Mouse (Mus musculus): ENCODE measurements around the gene Mpv17l2. TPM values are rescaled to one million over a fixed set of nuclear protein-coding genes. Genes with fewer than 3 reads are reported as not detected.
A peak's percentile ranks its signal among the peaks of the same experiment; 100 is the strongest.

Mpv17l2 gene
- polyA plus RNA-seq, 1 experiment from 2014 or later: 29.9 TPM

DNA sequence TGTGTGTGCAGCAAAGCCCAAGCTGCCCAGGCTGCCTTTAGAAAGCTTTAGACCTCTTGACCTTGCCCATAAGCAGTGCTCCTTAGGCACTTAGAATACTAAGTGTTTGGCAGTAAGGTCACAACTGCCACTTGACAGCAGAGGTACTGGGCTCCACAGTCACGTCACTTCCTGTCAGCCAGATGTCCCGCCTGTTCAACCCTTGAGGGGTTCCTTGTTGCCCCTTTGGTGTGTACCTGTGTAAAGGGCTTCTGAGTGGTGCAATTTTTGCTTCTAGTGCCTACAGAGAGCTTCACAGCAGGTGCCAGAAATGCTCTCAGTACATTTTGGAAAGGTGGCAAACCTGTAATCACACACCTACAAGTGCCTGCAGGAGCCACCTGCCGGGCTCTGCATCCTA is 22.5 kb downstream of the Mpv17l2 start:
- Histone ChIP-seq H3K9me3 (replicated peaks) (no peaks in the 10 kb centered on the region), H3K27me3 (ENCODE audit: low read depth, poor library complexity, severe bottlenecking) (peaks cover 51% of the 10 kb centered on the region), H3K27ac (no peak overlapping the region), H3K4me1 (peaks cover 16% of the 10 kb centered on the region), H3K4me3 (no peak overlapping the region), H3K36me3 (no peaks in the 10 kb centered on the region)
- 61% methylated on average over 3 of the region's 3 CpGs for WGBS
- no peak for DNase-seq (ENCODE audit: low spot score)

DNA sequence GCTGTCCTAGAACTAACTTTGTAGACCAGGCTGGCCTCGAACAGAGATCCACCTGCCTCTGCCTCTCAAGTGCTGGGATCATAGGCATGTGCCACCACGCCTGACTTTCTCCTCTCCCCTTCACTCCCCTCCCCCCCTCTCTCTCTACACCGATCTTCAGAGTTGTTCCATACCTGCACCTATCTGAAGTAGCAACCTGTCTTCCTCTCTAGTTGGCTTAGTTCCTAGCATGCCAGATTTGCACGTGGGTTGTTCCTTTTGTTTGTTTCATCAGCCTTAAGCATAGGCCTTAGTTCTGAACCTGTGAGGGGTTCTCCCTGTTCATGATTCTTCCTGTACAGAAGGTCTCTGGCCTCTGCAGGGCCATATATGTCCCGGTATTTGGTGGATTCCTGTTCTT is 23.0 kb downstream of the Mpv17l2 start:
- Histone ChIP-seq H3K36me3 (no peaks in the 10 kb centered on the region), H3K4me3 (no peak overlapping the region), H3K9me3 (replicated peaks) (no peaks in the 10 kb centered on the region), H3K27me3 (ENCODE audit: low read depth, poor library complexity, severe bottlenecking) (peaks cover 51% of the 10 kb centered on the region), H3K27ac (no peak overlapping the region), H3K4me1 (peaks cover 10% of the 10 kb centered on the region)
- DNase-seq (ENCODE audit: low spot score): no peak
- WGBS: 67% methylated on average over 5 of the region's 5 CpGs

DNA sequence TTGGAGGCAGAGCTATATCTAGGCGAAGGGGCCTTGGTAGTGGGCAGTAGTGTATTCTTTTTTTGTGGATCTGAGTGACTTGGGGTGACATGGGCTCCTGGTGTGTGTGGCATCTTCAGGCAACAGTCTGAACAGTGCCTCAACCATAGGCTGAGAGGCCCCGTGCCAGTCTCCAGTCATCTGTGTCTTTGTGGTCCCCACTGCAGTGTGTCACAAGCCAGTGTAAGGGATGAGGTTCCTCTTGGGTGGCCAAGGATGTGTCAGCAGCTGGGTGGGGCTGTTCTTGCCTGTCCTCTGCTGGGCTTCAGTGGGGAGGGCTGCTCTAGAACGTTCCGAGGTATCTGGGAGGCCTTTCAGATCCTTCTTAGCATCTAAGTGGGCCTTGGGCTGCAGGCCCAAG is 29.8 kb downstream of the Mpv17l2 start:
- H3K4me3 ChIP-seq: no peak overlapping the region
- no peaks in the 10 kb centered on the region for H3K9me3 ChIP-seq (replicated peaks)
- 91% methylated on average over 4 of the region's 4 CpGs for WGBS
- DNase-seq (ENCODE audit: low spot score): no peak
- peaks cover 8% of the 10 kb centered on the region for H3K4me1 ChIP-seq
- H3K36me3 ChIP-seq: no peaks in the 10 kb centered on the region
- H3K27me3 ChIP-seq (ENCODE audit: low read depth, poor library complexity, severe bottlenecking): peaks cover 72% of the 10 kb centered on the region
- no peak overlapping the region for H3K27ac ChIP-seq

DNA sequence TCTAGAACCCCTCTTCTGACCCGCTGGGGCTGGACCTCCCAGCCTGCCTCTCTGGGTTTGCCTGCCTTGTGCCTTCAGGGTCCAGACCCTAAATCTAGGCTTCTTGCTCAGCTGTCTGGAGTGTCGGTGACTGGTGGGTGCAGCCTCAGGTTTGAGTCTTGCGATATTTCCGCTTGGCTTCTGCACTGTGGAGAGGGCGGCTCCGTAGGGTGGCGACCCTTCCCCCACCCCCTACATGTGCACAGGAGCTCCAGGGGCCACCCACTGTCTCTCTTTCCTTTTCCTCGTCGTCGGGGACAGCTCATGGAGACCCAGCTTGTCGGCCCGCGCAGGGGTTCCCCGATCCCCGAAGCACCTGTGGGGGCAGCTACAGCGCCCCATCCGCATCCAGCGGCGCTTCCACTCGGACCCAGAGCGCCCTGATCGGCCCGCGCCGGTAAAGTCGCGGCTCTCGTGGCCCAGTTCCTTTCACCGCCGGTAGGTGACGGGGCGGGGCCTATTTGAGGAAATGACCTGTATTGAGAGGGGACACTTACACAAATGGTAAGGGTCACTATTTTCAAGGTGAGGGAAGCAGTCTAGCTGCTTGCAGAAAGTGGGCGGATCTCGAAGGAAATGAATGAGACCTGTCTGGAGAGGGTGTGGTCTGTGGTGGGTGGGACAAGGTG is 30.8 kb downstream of the Mpv17l2 start:
- Histone ChIP-seq H3K27me3 (ENCODE audit: low read depth, poor library complexity, severe bottlenecking) (peaks cover 75% of the 10 kb centered on the region), H3K36me3 (no peaks in the 10 kb centered on the region), H3K4me1 (peaks cover 8% of the 10 kb centered on the region), H3K27ac (no peak overlapping the region), H3K9me3 (replicated peaks) (no peaks in the 10 kb centered on the region), H3K4me3 (peak overlapping the region; percentile 45)
- 4% methylated on average over 34 of the region's 34 CpGs for WGBS
- no peak for DNase-seq (ENCODE audit: low spot score)

DNA sequence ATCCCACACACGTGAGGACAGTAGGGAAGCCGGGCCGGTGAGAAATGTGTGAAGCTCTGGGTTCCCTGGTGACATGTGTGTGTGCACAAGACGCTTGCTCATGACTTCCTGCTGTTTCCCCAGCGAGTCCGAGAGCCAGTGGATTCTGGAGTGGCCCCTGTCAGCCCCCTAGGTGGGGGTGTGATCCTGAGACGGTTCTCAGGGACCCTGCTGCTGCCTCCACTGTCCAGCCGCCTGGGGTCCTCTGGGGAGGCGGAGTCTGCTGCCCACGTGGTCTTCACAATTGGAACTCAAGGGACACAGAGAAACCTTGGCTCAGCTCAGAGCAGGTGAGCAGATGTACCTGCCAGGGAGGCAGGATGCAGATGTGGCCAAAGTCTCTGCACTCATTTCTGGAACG is 34.0 kb downstream of the Mpv17l2 start:
- DNase-seq (ENCODE audit: low spot score): no peak
- Histone ChIP-seq H3K4me3 (no peak overlapping the region), H3K4me1 (peaks cover 16% of the 10 kb centered on the region), H3K27me3 (ENCODE audit: low read depth, poor library complexity, severe bottlenecking) (peaks cover 59% of the 10 kb centered on the region), H3K9me3 (replicated peaks) (no peaks in the 10 kb centered on the region), H3K36me3 (no peaks in the 10 kb centered on the region), H3K27ac (no peak overlapping the region)
- 55% methylated on average over 11 of the region's 11 CpGs for WGBS

DNA sequence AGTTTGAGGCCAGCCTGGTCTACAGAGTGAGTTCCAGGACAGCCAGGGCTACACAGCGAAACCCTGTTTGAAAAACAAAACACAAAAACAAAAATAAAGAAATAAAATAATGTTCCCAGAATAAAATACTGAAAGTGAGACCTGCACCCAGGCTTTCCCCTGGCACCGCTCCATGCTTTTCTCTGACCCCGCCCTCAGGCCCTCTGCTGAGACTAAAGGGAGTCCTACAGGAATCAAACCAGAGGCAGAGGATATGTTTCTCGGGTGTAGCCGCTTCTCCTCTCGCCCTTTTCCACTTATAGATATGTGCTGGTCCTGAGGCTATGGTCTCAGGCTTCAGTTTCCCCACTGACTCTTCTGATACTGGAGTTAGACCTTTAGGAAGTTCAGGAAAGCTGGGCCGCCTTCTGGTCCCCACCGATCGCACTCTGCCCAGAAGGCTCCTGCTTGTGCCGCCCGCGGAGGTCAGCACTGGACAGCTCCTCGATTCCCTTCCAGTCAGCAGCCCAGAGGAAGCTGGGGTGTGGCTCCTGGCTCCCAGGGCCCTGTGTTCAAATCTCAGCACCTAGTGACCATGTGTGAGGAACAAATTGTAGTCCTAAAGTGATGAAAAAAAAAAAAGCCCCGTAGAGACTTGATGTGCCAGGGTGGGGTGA is 34.8 kb downstream of the Mpv17l2 start:
- 26% methylated on average over 14 of the region's 14 CpGs for WGBS
- peaks cover 50% of the 10 kb centered on the region for H3K27me3 ChIP-seq (ENCODE audit: low read depth, poor library complexity, severe bottlenecking)
- H3K4me1 ChIP-seq: peaks cover 18% of the 10 kb centered on the region
- no peak overlapping the region for H3K4me3 ChIP-seq
- no peaks in the 10 kb centered on the region for H3K9me3 ChIP-seq (replicated peaks)
- DNase-seq (ENCODE audit: low spot score): peak; percentile 76
- no peak overlapping the region for H3K27ac ChIP-seq
- H3K36me3 ChIP-seq: no peaks in the 10 kb centered on the region

DNA sequence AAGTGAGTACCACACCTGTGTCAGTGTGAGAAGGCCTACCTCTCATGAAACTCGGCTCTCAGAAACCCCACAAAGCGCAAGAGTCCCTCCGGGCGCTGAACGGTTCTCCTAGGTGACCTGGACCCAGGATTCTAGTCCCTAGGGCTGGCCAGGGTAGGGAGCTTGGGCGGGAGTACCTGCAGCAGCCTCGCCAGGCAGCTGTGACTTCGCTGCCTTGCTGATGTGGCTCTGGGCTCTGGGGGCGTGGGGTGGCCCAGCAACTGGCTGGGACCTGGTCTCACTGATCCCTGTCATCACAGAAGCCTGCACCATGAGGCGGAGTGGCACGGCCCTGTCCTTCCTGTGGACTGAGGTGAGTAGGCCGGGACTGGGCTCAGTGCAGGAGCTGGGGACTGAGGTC is 36.5 kb downstream of the Mpv17l2 start:
- Histone ChIP-seq H3K27ac (no peak overlapping the region), H3K27me3 (ENCODE audit: low read depth, poor library complexity, severe bottlenecking) (peaks cover 33% of the 10 kb centered on the region), H3K36me3 (no peaks in the 10 kb centered on the region), H3K9me3 (replicated peaks) (no peaks in the 10 kb centered on the region), H3K4me3 (no peak overlapping the region), H3K4me1 (0 out of 2 replicates have a peak, but pooled peaks cover 9% of the 10 kb centered on the region)
- DNase-seq (ENCODE audit: low spot score): no peak
- 77% methylated on average over 12 of the region's 12 CpGs for WGBS

DNA sequence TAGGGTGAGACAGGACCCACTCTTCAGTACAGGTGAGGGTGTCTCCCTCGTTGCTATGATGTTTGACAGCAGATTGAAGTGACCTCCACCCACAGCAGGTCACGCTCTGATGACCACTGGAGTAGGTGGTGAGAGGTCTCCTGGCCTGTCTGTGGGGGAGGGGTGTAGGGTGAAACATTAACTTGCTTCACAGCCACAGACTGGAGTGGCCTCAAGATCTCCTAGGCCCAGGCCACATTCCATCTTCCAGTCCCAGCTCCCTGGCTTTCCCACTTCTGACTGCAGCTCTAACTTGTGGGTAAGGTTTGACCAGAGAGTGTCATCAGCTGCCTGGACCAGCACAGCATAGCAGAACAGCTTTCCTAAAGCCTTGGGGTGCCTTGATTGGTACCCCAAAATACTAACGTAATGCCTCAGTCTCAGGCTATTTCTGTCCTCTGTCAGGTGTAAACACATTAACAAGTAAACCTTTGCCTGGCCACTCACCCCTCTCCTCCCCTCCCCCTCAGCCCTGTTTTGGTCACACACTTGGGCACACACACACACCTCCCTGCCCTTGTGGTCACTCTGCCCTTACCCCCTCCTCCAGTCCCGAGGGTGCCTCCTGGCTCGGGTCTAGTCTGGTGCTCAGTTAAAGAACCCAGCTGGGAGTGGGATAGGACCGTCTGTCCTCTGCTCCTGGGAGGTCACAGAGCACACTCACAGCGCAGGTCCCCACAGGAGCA is 37.1 kb downstream of the Mpv17l2 start, which contains the start of gene Pde4c:
TSS of gene Pde4c (plus strand) at position 235 of the 725 bp plus-strand sequence.
- WGBS: 68% methylated on average over 7 of the region's 7 CpGs
- Histone ChIP-seq H3K27ac (no peak within 1 kb of the TSS), H3K4me3 (no peak within 1 kb of the TSS), H3K36me3 (no peaks in the 10 kb centered on the region), H3K27me3 (ENCODE audit: low read depth, poor library complexity, severe bottlenecking) (peaks cover 28% of the 10 kb centered on the region), H3K4me1 (0 out of 2 replicates have a peak, but pooled peaks cover 9% of the 10 kb centered on the region), H3K9me3 (replicated peaks) (no peaks in the 10 kb centered on the region)
- no peak for DNase-seq (ENCODE audit: low spot score)

DNA sequence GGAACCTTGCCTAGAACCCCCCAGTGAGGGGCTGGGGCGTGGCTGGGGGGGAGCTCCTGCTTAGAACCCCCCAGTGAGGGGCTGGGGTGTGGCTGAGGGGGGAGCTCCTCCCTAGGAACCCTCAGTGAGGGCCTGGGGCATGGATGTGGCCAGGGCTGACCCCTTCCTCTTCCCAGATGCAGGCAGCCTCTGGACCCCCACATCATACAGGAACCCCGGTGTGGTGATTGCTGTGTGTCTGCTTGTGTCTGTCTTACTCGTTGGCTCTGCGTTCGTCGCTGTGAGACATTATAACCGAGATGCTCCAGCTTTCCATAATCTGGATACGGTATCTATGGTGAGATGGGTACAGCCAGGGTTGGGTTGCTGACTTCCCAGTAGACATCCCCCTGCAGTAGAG is 39.1 kb downstream of the Mpv17l2 start:
- Histone ChIP-seq H3K27ac (no peak overlapping the region), H3K4me3 (no peak overlapping the region), H3K36me3 (no peaks in the 10 kb centered on the region), H3K9me3 (replicated peaks) (no peaks in the 10 kb centered on the region), H3K4me1 (peaks cover 13% of the 10 kb centered on the region), H3K27me3 (ENCODE audit: low read depth, poor library complexity, severe bottlenecking) (peaks cover 14% of the 10 kb centered on the region)
- DNase-seq (ENCODE audit: low spot score): no peak
- 83% methylated on average over 8 of the region's 8 CpGs for WGBS

DNA sequence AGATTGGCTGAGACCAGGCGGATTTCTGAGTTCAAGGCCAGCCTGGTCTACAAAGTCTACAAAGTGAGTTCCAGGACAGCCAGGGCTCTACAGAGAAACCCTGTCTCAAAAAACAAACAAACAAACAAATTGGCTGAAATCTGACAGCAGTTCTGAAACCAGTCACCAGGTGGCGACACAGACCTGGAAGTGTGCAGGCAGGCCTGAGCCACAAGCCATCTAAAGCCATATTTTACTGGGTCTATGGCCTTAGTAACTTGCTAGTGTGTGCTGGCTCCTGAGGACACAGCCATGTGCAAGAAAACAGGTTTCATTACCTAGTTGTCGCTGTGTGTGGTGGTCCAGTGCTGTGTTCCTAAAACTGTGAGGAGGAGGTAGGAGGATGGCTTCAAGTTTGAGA is 40.0 kb downstream of the Mpv17l2 start:
- Histone ChIP-seq H3K9me3 (replicated peaks) (no peaks in the 10 kb centered on the region), H3K4me3 (no peak overlapping the region), H3K4me1 (peaks cover 13% of the 10 kb centered on the region), H3K27ac (no peak overlapping the region), H3K27me3 (ENCODE audit: low read depth, poor library complexity, severe bottlenecking) (peaks cover 6% of the 10 kb centered on the region; the same call in 1 of the 2 replicates), H3K36me3 (no peaks in the 10 kb centered on the region)
- DNase-seq (ENCODE audit: low spot score): peak; percentile 89
- WGBS: 5% methylated on average over 3 of the region's 3 CpGs

DNA sequence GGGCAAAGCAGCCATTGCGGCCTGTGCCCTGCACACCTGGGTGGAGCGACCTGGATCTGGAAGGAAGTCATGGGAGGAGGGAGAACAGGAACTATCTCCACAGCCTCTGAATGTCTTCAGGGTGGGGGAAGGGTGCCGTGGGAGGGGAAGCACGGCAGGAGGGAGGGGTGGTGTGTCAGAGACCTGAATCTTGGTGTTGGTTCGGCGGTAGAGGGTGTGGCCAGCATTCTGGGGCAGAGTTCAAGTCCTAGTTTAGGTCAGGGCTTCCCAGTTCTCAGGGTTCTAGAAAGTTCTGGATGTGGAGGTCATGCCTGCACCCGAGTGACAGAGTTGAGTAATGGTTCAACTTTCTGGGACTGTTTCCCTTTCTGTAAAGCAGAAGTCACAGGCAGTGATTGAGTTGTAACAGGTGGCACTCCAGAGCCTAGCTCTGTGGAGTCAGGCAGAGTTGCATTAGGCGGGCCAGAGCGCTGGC is 40.9 kb downstream of the Mpv17l2 start:
- Histone ChIP-seq H3K4me1 (peaks cover 13% of the 10 kb centered on the region), H3K36me3 (no peaks in the 10 kb centered on the region), H3K4me3 (no peak overlapping the region), H3K27ac (no peak overlapping the region), H3K27me3 (ENCODE audit: low read depth, poor library complexity, severe bottlenecking) (peaks cover 5% of the 10 kb centered on the region; the same call in 1 of the 2 replicates), H3K9me3 (replicated peaks) (no peaks in the 10 kb centered on the region)
- 67% methylated on average over 9 of the region's 9 CpGs for WGBS
- no peak for DNase-seq (ENCODE audit: low spot score)

DNA sequence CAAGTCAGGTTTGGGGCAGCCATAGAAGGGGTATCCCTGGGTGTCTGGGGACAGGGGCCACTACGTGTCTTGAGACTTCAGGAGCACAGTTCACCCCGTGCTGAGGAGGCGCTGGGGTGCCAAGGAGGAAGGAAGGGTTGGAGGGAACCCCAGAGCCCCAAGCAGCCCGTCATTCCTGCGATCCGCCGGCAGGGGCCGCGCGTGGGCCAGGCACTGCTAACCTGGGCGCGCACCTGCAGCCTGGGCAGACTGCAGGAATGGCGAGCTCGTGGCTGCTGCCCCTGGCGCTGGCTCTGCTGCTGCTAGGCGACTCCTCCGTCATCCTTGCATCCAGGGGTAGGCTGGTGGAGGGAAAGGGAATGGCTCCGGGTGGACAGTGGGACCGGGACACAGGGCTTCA is 42.4 kb downstream of the Mpv17l2 start, which contains the start of gene Gm3336:
TSS of gene Gm3336 (plus strand) at position 247 of the 400 bp plus-strand sequence.
- Histone ChIP-seq H3K36me3 (no peaks in the 10 kb centered on the region), H3K9me3 (replicated peaks) (no peaks in the 10 kb centered on the region), H3K27me3 (ENCODE audit: low read depth, poor library complexity, severe bottlenecking) (peaks cover 5% of the 10 kb centered on the region; the same call in 1 of the 2 replicates), H3K4me1 (peaks cover 11% of the 10 kb centered on the region), H3K4me3 (no peak within 1 kb of the TSS), H3K27ac (no peak within 1 kb of the TSS)
- WGBS: 5% methylated on average over 19 of the region's 19 CpGs
- peak; percentile 73 for DNase-seq (ENCODE audit: low spot score)

Measured in limb, embryonic 10.5 days (tissue).